Mouse (Mus musculus): ENCODE data around the gene Gnb5. TPM values are rescaled to one million over a fixed set of nuclear protein-coding genes. Genes with fewer than 3 reads are reported as not detected.

The Gnb5 gene
- 10 to 100 TPM; 46.8 to 66.4 TPM for total RNA-seq (2021)
- long read RNA-seq, experiment 1, transcript Gnb5-206 (11 exons, 2,105 nt): major isoform, 64 of 67 reads
- long read RNA-seq, experiment 1, partial matches to known transcripts: 0 of 67 reads
- long read RNA-seq, experiment 1, other reads (novel, unspliced or antisense): 3 of 67 reads
- long read RNA-seq, experiment 2, transcript Gnb5-206 (11 exons, 2,105 nt): major isoform, 141 of 155 reads
- long read RNA-seq, experiment 2, partial matches to known transcripts: 1 of 155 reads
- long read RNA-seq, experiment 2, other reads (novel, unspliced or antisense): 13 of 155 reads

GRCm38 (mm10) chr9:75306126-75306898, at the start of gene Gnb5:
Gnb5 (plus strand) TSS chr9:75306288.
- DNase-seq (ENCODE audit: low spot score in 2 of 2): no peak

DNA sequence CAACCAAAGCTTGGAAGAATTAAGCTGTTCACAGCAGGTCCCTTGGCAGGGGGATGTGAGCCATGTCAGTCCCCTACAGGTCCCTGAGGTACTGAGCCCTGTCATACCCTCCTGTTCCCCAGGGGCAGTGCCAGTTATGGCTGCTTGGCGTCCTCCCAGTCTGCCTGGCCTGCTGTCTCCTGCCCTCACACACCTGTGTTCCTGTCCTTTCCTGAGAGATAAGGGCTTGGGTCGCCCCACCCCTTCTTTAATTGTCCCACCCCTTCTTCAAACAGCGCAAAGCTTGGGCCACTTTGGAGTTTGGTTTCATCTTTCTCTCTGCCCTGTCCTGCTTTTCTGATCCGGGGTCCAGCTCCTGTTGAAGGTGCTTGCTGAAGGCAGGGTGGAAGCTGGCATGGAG, 47.3 kb upstream of the Gnb5 start:
- DNase-seq (ENCODE audit: low spot score in 2 of 2): no peak

- DNase-seq (ENCODE audit: low spot score in 2 of 2): no peak
These were observed 46.4 kb upstream of the Gnb5 start for GRCm38 (mm10) chr9:75259656-75260055.

DNA sequence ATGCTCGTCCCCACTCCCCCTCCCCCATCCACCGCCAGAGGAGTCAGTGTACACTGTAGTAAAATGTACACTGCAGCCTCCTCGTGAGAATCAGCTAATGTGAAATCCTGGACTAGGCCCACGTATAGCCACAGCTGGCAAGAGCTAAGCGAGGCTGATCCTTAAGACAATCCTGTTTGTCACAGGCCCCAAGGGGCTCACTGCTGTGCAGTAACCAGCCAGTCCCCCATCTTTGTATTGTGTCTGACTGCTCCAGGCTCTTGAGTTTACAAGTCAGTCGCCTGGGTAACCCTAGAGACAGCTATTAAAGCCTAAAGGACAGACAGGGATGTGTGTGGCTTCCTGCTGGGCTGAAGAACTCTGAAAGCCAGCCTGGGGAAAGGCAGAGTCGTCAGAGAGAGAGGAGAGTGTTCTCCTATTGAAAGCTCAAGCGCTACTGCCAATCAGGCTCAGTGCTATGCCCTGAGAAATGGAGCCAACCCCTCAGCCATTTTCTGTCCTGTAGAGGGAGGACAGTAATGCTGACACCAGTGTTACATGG, 44.7 kb upstream of the Gnb5 start:
- no peak for DNase-seq (ENCODE audit: low spot score in 2 of 2)

GRCm38 (mm10) chr9:75262235-75262826, 43.8 kb upstream of the Gnb5 start:
- no peak for DNase-seq (ENCODE audit: low spot score in 2 of 2)

DNA sequence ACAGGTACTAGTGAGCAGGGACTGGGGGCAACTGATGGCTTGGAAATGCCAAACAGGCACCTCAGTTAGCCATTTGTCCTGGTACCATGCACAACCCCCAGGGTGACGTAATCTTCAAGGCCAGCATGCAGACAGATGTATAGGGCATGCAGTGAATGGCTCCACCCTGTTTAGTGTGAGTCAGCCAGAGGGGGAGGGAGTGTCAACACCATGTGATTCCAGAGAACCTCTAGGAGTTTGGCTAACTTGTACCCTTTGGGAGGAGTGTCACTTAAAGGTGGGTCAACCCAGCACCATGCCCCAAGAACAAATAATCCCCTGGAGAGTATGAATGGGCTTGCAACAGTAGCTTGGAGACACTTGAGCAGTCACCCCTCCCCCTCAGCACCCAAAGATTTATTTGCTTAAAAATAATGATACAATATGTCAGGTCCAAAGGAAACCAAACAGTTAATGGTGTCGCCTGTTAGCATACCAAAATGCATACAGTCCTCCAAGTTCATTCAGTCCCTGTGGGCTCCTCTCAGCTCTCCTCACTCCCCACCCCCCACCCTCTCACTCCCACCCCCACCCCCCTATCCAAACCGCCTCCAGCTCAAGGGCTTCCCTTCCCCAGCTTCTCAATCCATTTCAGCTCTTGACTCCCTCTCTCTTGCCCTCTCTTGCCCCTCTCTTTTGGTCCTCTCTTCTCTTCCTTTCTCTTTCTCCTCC, 41.9 kb upstream of the Gnb5 start:
- no peak for DNase-seq (ENCODE audit: low spot score in 2 of 2)

DNA sequence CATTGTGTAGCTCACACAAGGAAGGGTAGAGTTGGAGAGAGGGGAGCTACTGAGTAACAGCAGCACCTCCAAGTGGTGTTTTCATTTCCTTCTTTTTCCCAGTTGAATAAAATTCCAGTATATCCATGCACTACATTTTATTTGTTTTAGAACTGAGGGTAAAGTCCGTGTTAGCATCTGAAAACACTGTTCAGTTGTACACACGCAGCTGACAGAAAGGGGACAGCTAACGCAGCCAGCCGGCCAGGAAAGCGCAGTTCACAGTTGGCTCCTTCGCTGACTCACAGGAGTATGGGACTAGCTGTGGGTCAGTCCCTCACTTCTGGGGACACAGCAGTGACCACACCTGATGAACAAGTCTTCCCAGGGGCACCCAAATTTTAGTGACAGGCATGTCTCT, 38.9 kb upstream of the Gnb5 start:
- no peak for DNase-seq (ENCODE audit: low spot score in 2 of 2)

DNA sequence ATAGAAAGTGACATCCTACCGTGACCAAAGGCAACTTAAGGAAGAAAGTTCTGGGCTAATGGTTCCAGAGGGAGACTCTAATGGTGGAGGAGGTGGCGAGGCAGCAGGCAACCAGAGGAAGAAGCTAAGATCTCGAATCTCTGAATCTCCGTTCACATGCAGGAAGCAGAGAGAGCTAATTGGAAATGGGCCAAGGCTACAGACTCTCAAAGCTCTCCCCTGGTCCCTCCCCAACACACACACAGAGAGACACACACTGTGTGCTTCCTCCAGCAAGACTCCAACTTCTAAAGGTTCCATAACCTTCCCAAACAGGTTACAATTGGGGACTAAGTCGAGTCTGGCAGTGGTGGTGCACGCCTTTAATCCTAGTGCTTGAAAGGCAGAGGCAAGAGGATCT, 35.7 kb upstream of the Gnb5 start:
- no peak for DNase-seq (ENCODE audit: low spot score in 2 of 2)

DNA sequence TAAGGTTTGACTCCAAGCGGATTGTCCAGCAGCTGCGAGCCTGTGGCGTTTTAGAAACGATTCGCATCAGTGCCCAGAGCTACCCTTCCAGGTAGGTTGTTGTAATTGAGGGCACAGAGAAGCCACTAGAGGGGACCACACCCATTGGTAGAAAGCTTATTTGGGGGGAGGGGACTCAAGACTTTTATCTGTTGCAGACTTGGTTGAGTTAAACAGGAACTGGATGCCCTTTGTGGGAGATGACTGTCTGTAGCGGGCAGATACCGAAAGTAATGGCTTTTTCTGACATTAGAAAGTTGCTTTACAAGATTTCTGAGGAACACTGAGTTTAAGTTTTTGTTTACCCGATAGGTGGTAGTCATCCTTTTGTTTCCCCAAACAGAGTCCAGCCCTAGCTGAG, 34.5 kb upstream of the Gnb5 start:
- DNase-seq (ENCODE audit: low spot score in 2 of 2): no peak

- DNase-seq (ENCODE audit: low spot score in 2 of 2): peak in 1 of 2 experiments; percentile 10
These were observed 32.4 kb upstream of the Gnb5 start for GRCm38 (mm10) chr9:75273646-75274045.

- no peak for DNase-seq (ENCODE audit: low spot score in 2 of 2)
These were observed 31.6 kb upstream of the Gnb5 start for GRCm38 (mm10) chr9:75274486-75274885.

GRCm38 (mm10) chr9:75275051-75275450, 31.0 kb upstream of the Gnb5 start:
- no peak for DNase-seq (ENCODE audit: low spot score in 2 of 2)

GRCm38 (mm10) chr9:75280814-75281213, 25.3 kb upstream of the Gnb5 start:
- DNase-seq (ENCODE audit: low spot score in 2 of 2): peak; percentile 49 to 59

- no peak for DNase-seq (ENCODE audit: low spot score in 2 of 2)
These were observed 23.9 kb upstream of the Gnb5 start for GRCm38 (mm10) chr9:75282179-75282578.

DNA sequence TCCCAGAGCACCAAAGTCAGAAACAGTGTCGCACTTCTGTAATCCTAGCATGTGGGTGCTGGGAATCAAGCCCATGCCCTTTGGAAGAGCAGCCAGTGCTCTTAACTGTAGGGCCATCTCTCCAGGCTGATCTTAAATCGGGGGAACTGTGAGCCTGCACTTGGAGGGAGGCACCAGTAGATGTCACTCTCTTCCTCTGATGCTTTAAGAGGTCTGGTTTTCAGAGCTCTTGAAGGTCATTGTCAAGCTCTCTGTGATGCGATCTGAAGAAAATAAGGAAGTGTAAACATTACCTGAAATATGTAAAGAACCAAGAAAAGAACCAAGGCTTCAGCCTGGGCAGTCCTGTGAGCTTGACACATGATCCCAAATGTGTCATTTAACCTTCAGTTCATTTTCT, 23.3 kb upstream of the Gnb5 start:
- peak; percentile 31 to 36 for DNase-seq (ENCODE audit: low spot score in 2 of 2)

GRCm38 (mm10) chr9:75283636-75284035, 22.5 kb upstream of the Gnb5 start:
- no peak for DNase-seq (ENCODE audit: low spot score in 2 of 2)

DNA sequence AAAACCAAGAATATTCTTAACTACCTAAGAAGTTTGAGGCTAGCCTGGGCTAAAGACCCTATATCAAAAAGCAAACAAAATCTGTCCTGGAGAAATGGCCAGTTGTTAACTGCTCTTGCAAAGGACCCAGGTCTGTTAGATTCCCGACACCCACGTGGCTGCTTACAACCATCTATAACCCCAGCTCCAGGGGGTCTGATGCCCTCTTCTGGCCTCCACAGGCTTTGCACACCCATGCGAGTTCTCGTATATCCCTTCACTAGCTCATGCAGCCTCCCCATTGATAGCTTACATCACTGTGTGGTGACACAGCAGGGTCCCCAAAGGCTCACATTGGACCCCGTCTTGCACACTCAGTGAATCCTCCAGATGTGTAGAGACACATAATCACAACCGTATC, 20.7 kb upstream of the Gnb5 start:
- no peak for DNase-seq (ENCODE audit: low spot score in 2 of 2)

DNA sequence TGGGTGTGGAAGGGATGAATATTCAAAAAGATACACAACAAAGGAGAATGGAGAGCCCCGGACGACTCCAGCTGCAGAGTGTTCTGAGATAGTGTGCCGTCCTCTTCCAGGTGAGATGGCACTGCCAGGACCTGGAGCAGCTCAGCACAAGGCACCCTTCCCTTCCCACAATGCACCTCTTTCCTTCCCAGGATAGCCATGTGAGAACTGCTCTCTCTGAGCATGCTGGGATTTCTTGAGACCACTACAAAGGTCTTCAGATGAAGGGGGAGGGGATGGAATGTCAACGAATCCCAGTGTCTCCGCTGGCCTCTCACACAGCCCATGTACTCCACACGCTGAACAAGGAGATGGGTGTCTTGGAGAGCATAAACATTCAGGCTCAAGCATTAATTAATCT, 18.5 kb upstream of the Gnb5 start:
- DNase-seq (ENCODE audit: low spot score in 2 of 2): no peak

- DNase-seq (ENCODE audit: low spot score in 2 of 2): peak in 1 of 2 experiments; percentile 17
These were observed 16.5 kb upstream of the Gnb5 start for GRCm38 (mm10) chr9:75289545-75289944.

DNA sequence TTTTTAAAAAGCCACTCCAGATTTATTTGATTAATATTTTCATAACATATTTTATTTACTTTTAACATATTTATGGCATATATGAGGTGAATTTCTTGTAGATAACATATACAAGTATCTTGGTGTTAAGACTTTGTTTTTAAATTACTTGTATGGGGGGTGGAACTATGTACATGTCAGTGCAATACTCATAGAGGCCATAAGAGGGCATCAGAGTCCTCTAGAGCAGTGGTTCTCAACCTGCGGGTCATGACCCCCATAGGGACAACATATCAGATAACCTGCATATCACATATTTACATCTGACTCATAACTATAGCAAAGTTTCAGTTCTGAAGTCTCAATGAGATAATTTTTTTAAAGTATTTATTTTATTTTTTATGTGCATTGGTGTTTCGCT, 6.7 kb upstream of the Gnb5 start:
- no peak for DNase-seq (ENCODE audit: low spot score in 2 of 2)

- no peak for DNase-seq (ENCODE audit: low spot score in 2 of 2)
These were observed 3.1 kb upstream of the Gnb5 start for GRCm38 (mm10) chr9:75303033-75303432.
